In the genomic region with DNA sequence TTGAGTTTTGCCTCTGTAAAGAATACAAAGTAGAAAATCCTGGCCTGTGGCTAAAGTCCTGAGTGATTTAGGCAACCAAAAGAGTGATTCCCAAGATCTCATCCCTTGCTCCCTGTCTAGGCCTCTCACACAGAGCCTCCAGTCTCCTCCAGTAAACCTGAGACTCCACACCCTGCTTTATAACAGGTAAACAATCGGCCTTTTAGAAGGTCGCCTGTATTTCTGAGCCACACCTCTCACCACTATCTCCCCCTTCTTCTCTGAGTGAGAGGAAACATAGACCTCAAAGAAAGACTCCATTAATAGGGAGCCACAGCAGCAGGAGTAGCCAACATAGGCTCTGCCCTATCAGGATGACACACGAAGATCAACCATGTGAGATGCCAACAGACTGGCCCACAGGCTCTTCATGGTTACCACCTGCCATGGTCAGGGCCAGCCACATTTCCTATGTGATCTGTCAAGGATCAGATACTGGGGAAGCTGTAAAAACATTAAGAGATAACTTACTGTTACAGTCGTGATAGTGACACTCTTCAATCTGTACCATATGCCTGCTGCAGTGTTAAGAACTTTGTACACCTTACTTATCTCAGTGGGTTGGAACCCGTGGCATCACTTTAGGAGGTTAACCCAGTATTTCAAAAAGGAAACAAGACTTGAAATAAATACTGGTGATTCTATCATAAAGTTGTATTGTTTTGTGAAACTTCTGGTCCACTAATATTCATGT, we compare ENCODE assay signal across 17 mouse cellular contexts. TPM values are rescaled to one million over a fixed set of nuclear protein-coding genes. Genes with fewer than 3 reads are reported as not detected.
DNase-seq lines count a peak whose midpoint lies in the region; ATAC-seq and TF ChIP-seq lines count a peak whose summit lies in the region.
"Had no signal": no experiment of that assay in that cellular context is flagged by ENCODE, and none has a peak within 500 bp of the region (broad histone marks: within the 10 kb centered on the region; RNA-seq: fewer than 3 reads in every experiment).

No protein-coding gene starts in this region.

- peak overlapping the region; percentile 30; the same call in 1 of the 2 replicates for H3K27ac ChIP-seq in heart, adult 2 months
- no peak overlapping the region for H3K27ac ChIP-seq in midbrain, embryonic 11.5 days (ENCODE audit: low read depth, low read length)
- H3K27ac ChIP-seq: embryonic facial prominence, embryonic 10.5 days; heart, embryonic 13.5 days; hindbrain, embryonic 13.5 days; hindbrain, postnatal 0 days had no signal

- no peaks in the 10 kb centered on the region for H3K9me3 ChIP-seq in midbrain, embryonic 11.5 days (ENCODE audit: control insufficient read depth, low read length)
- H3K9me3 ChIP-seq: embryonic facial prominence, embryonic 10.5 days; heart, embryonic 13.5 days; hindbrain, embryonic 13.5 days had no signal

- H3K79me2 ChIP-seq in heart, adult 2 months (replicated peaks; ENCODE audit: control insufficient read depth, insufficient read depth, low read length): no peaks in the 10 kb centered on the region

- intact Hi-C loops in heart, adult 2 months (cut with DNase I): loop anchor here (10.0 kb wide), 1 partner anchor 300 kb away; no protein-coding TSS in a partner anchor
- intact Hi-C loops in heart, postnatal 36 days (cut with DNase I): loop anchor here (10.0 kb wide), 1 partner anchor 300 kb away; no protein-coding TSS in a partner anchor

- H3K9ac ChIP-seq in heart, adult 2 months (ENCODE audit: low read depth, low read length): no peak overlapping the region
- no peak overlapping the region for H3K9ac ChIP-seq in midbrain, embryonic 11.5 days (ENCODE audit: low read length)
- H3K9ac ChIP-seq: heart, embryonic 13.5 days; hindbrain, embryonic 13.5 days had no signal

- no peak overlapping the region for H3K4me2 ChIP-seq in midbrain, embryonic 11.5 days
- H3K4me2 ChIP-seq: heart, embryonic 13.5 days; hindbrain, embryonic 13.5 days had no signal

- H3K4me3 ChIP-seq in heart, adult 2 months: no peak overlapping the region
- H3K4me3 ChIP-seq in midbrain, embryonic 11.5 days (ENCODE audit: low read depth, low read length): no peak overlapping the region
- H3K4me3 ChIP-seq: embryonic facial prominence, embryonic 10.5 days; heart, embryonic 13.5 days; hindbrain, embryonic 13.5 days had no signal

- 80% methylated on average over 5 of the region's 5 CpGs for WGBS in heart, adult 2 months
- WGBS in large intestine, adult 2 months: 37% methylated on average over 5 of the region's 5 CpGs
- WGBS in midbrain, embryonic 11.5 days: 75% methylated on average over 5 of the region's 5 CpGs

- DNase-seq in heart, adult 2 months: no peak
- no peak for DNase-seq in heart, postnatal 36 days
- DNase-seq in 416B (ENCODE audit: low read depth): peak; percentile 67
- DNase-seq in large intestine, adult 2 months (ENCODE audit: low read depth, low spot score): peak; percentile 37
- DNase-seq in midbrain, embryonic 11.5 days (ENCODE audit: low spot score, missing footprints): no peak
- DNase-seq in cerebellum, postnatal 10 days: no peak
- DNase-seq in right cerebral cortex, postnatal 25 days: no peak
- DNase-seq: adrenal gland, postnatal 10 days; cerebellum, adult 11-12 months; cerebellum, postnatal 36 days; gastrocnemius, postnatal 14 days had no signal

- H3K36me3 ChIP-seq in heart, adult 2 months (ENCODE audit: control insufficient read depth, insufficient read depth, low read length): no peaks in the 10 kb centered on the region; the same call in 1 of the 2 replicates
- no peaks in the 10 kb centered on the region for H3K36me3 ChIP-seq in midbrain, embryonic 11.5 days (ENCODE audit: control insufficient read depth, insufficient read depth, low read length)

- TF ChIP-seq EP300 in heart, adult 2 months (IDR thresholded peaks at IDR 0.05; ENCODE audit: insufficient read depth, low read depth, low read length): no peak

- no peak for TF ChIP-seq CTCF in heart, adult 2 months (IDR thresholded peaks at IDR 0.05)

- peak; percentile 12; the same call in 1 of the 2 replicates for ATAC-seq in common myeloid progenitor, adult 5-6 weeks (replicated peaks; ENCODE audit: low read depth, poor library complexity, severe bottlenecking)
- no peak for ATAC-seq in midbrain, embryonic 11.5 days (ENCODE audit: low FRiP score)
- ATAC-seq: forebrain, embryonic 14.5 days; hindbrain, postnatal 0 days had no signal

- peaks cover 14% of the 10 kb centered on the region for H3K4me1 ChIP-seq in heart, adult 2 months (ENCODE audit: control insufficient read depth, insufficient read depth, low read length)
- H3K4me1 ChIP-seq in midbrain, embryonic 11.5 days (ENCODE audit: control insufficient read depth, insufficient read depth, low read length): peaks cover 13% of the 10 kb centered on the region

- TF ChIP-seq POLR2A in heart, adult 2 months (IDR thresholded peaks at IDR 0.05; ENCODE audit: insufficient read depth, low read depth, low read length): no peak

- H3K27me3 ChIP-seq in heart, adult 2 months (ENCODE audit: control insufficient read depth, insufficient read depth, low read length): no peaks in the 10 kb centered on the region
- no peaks in the 10 kb centered on the region for H3K27me3 ChIP-seq in midbrain, embryonic 11.5 days (ENCODE audit: control insufficient read depth, insufficient read depth, low read length)
- H3K27me3 ChIP-seq: heart, embryonic 13.5 days; hindbrain, embryonic 13.5 days had no signal

RNA-seq across cellular contexts. Expression of gene Dcps, which starts 11.6 kb away (rescaled TPM):
- 10 to 100 TPM; 14.4 to 15.1 TPM for total RNA-seq in heart, adult 2 months (2021)
- polyA plus RNA-seq in heart, adult 2 months (2012; rRNA removed): 21.3 and 25.5 TPM in 2 replicates
- total RNA-seq in heart, postnatal 36 days (2021): 10 to 100 TPM; 17.3 to 17.8 TPM
- total RNA-seq in common myeloid progenitor, adult 5-6 weeks (2017): 64.0 and 71.4 TPM in 2 replicates
- 28.3 and 39.7 TPM in 2 replicates for polyA plus RNA-seq in large intestine, adult 2 months (2012; rRNA removed)
- polyA plus RNA-seq in midbrain, embryonic 11.5 days (2014; fragmentation: Nextera tagmentation; extraction: Ambion mirVana): 96.8 and 98.0 TPM in 2 replicates

RNA-seq across cellular contexts. Expression of gene Srpr, which starts 35.7 kb away (rescaled TPM):
- total RNA-seq in heart, adult 2 months (2021): 10 to 100 TPM; 82.4 to 96.3 TPM
- polyA plus RNA-seq in heart, adult 2 months (2012; rRNA removed): 67.6 and 105 TPM in 2 replicates
- 10 to 100 TPM; 91.2 to 100.0 TPM for total RNA-seq in heart, postnatal 36 days (2021)
- total RNA-seq in common myeloid progenitor, adult 5-6 weeks (2017): 72.6 and 94.0 TPM in 2 replicates
- polyA plus RNA-seq in large intestine, adult 2 months (2012; rRNA removed): 59.1 and 69.4 TPM in 2 replicates
- polyA plus RNA-seq in midbrain, embryonic 11.5 days (2014; fragmentation: Nextera tagmentation; extraction: Ambion mirVana): 95.7 and 96.9 TPM in 2 replicates

RNA-seq across cellular contexts. Expression of gene Tirap, which starts 35.8 kb away (rescaled TPM):
- total RNA-seq in heart, adult 2 months (2021): 1 to 10 TPM; 4.9 to 6.5 TPM
- polyA plus RNA-seq in heart, adult 2 months (2012; rRNA removed): 9.5 and 11.0 TPM in 2 replicates
- 1 to 10 TPM; 6.5 to 6.6 TPM for total RNA-seq in heart, postnatal 36 days (2021)
- total RNA-seq in common myeloid progenitor, adult 5-6 weeks (2017): 3.2 and 29.8 TPM in 2 replicates
- polyA plus RNA-seq in large intestine, adult 2 months (2012; rRNA removed): 9.0 and 14.4 TPM in 2 replicates
- 14.1 and 14.6 TPM in 2 replicates for polyA plus RNA-seq in midbrain, embryonic 11.5 days (2014; fragmentation: Nextera tagmentation; extraction: Ambion mirVana)

RNA-seq across cellular contexts. Expression of gene St3gal4, which starts 45.2 kb away (rescaled TPM):
- 10 to 100 TPM; 26.1 to 29.5 TPM for total RNA-seq in heart, adult 2 months (2021)
- polyA plus RNA-seq in heart, adult 2 months (2012; rRNA removed): 8.6 and 11.9 TPM in 2 replicates
- 10 to 100 TPM; 26.8 to 39.1 TPM for total RNA-seq in heart, postnatal 36 days (2021)
- 25.2 and 26.5 TPM in 2 replicates for total RNA-seq in common myeloid progenitor, adult 5-6 weeks (2017)
- 235 and 346 TPM in 2 replicates for polyA plus RNA-seq in large intestine, adult 2 months (2012; rRNA removed)
- polyA plus RNA-seq in midbrain, embryonic 11.5 days (2014; fragmentation: Nextera tagmentation; extraction: Ambion mirVana): 10.7 and 11.0 TPM in 2 replicates

RNA-seq across cellular contexts. Expression of gene Foxred1, which starts 46.5 kb away (rescaled TPM):
- 10 to 100 TPM; 70.4 to 75.6 TPM for total RNA-seq in heart, adult 2 months (2021)
- polyA plus RNA-seq in heart, adult 2 months (2012; rRNA removed): 56.8 and 100 TPM in 2 replicates
- total RNA-seq in heart, postnatal 36 days (2021): 10 to 100 TPM; 85.5 to 91.0 TPM
- total RNA-seq in common myeloid progenitor, adult 5-6 weeks (2017): 31.4 and 50.0 TPM in 2 replicates
- polyA plus RNA-seq in large intestine, adult 2 months (2012; rRNA removed): 22.0 and 25.3 TPM in 2 replicates
- 29.9 and 31.5 TPM in 2 replicates for polyA plus RNA-seq in midbrain, embryonic 11.5 days (2014; fragmentation: Nextera tagmentation; extraction: Ambion mirVana)

Comparison
In these comparisons a context has a peak if more than half of its experiments do, and no peak if none do; other contexts are left out.
1. DNase-seq: peak in 416B (single experiment) and large intestine, adult 2 months (single experiment); none in heart, adult 2 months (0 of 2), heart, postnatal 36 days (0 of 2), midbrain, embryonic 11.5 days (single experiment), cerebellum, postnatal 10 days (0 of 2) and right cerebral cortex, postnatal 25 days (single experiment).